Mouse (Mus musculus): ENCODE data around the gene Dok5.

GRCm38 (mm10) chr2:170748901-170749300 lies 17.3 kb downstream of the Dok5 start:
- TF ChIP-seq CTCF (conservative IDR thresholded peaks at IDR 0.05; ENCODE audit: low read length): no peak
- TF ChIP-seq POU5F1 (IDR thresholded peaks at IDR 0.05; ENCODE audit: borderline replicate concordance, low read length): no peak
